In genomic region chr1:161863742-161864141, GRCm38 (mm10) we compare ENCODE assay signal across 19 mouse cellular contexts. TPM values are rescaled to one million over a fixed set of nuclear protein-coding genes. Genes with fewer than 3 reads are reported as not detected.
DNase-seq lines count a peak whose midpoint lies in the region; ATAC-seq lines count a peak whose summit lies in the region.
"Had no signal": no experiment of that assay in that cellular context is flagged by ENCODE, and none has a peak within 500 bp of the region (broad histone marks: within the 10 kb centered on the region; RNA-seq: fewer than 3 reads in every experiment).

No protein-coding gene starts in this region.

- DNase-seq in frontal cortex, postnatal 10 days (ENCODE audit: low spot score in 2 of 2), result no peak
- peak; percentile 70 for DNase-seq in 416B (ENCODE audit: low read depth)
- DNase-seq in thymus, postnatal 0 days (ENCODE audit: low spot score), result no peak
- DNase-seq in thymus, postnatal 4 days, result no peak
- DNase-seq in ovary, postnatal 36 days (ENCODE audit: low spot score), result no peak
- DNase-seq: adrenal gland, adult 2 months; adrenal gland, postnatal 10 days; adrenal gland, postnatal 25 days; cerebellum, adult 11 months; cerebellum, adult 18-20 months; cerebellum, adult 8-10 months; cerebellum, adult 9-11 months; cerebellum, postnatal 14 days; cerebellum, postnatal 36 days had no signal

- ATAC-seq in frontal cortex, adult (ENCODE audit: low TSS enrichment), result peak; percentile 41; the same call in 1 of the 2 replicates
- peak; percentile 92 for ATAC-seq in granulocyte monocyte progenitor cell, adult 5-6 weeks (replicated peaks; ENCODE audit: poor library complexity, severe bottlenecking)
- ATAC-seq in megakaryocyte progenitor cell, adult 5-6 weeks (replicated peaks; ENCODE audit: poor library complexity), result peak; percentile 66
- ATAC-seq: forebrain, embryonic 13.5 days; forebrain, embryonic 15.5 days had no signal

RNA-seq across cellular contexts. Expression of gene Suco, which starts 12.7 kb away (rescaled TPM):
- 25.1 and 30.5 TPM in 2 replicates for total RNA-seq in granulocyte monocyte progenitor cell, adult 5-6 weeks (2014; fragmentation: Nextera tagmentation)
- total RNA-seq in granulocyte monocyte progenitor cell, adult 5-6 weeks (2017), result 102 and 110 TPM in 2 replicates
- 47.0 and 49.6 TPM in 2 replicates for total RNA-seq in megakaryocyte progenitor cell, adult 5-6 weeks (2015)
- total RNA-seq in megakaryocyte progenitor cell, adult 5-6 weeks (2017), result 87.0 and 116 TPM in 2 replicates
- polyA plus RNA-seq in thymus, postnatal 0 days (2015; fragmentation: Nextera tagmentation; extraction: Ambion mirVana), result 17.8 and 25.0 TPM in 2 replicates

Comparison
In these comparisons a context has a peak if more than half of its experiments do, and no peak if none do; other contexts are left out.
1. ATAC-seq: peak in every context shown above with its lines; median percentile 92 in granulocyte monocyte progenitor cell, adult 5-6 weeks; 66 in megakaryocyte progenitor cell, adult 5-6 weeks; 41 in frontal cortex, adult.